Mouse (Mus musculus): ENCODE data around the gene Zmynd11. TPM values are rescaled to one million over a fixed set of nuclear protein-coding genes. Genes with fewer than 3 reads are reported as not detected.

Zmynd11 gene
- total RNA-seq, 2 experiments from 2014 or later = 39.5 to 51.2 TPM

DNA sequence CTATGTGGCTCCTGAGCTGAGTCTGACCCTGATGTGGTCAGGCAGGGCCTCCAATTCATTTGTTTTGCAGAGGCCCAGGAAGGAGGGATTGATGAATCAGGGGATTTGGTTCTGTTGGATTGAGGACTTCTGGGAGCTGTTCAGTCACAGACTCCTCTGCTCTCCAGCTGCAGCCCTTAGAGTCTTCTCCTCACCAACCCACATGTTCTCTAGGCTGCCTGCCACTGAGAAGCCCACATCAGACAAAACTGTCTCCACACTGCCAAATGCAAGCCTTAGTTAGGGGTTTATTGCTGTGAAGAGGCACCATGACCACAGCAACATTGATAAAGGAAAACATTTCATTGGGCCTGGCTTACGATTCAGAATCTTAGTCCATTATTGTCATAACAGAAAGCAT, 101.5 kb downstream of the Zmynd11 start:
- ATAC-seq (replicated peaks; ENCODE audit: poor library complexity) = no peak

DNA sequence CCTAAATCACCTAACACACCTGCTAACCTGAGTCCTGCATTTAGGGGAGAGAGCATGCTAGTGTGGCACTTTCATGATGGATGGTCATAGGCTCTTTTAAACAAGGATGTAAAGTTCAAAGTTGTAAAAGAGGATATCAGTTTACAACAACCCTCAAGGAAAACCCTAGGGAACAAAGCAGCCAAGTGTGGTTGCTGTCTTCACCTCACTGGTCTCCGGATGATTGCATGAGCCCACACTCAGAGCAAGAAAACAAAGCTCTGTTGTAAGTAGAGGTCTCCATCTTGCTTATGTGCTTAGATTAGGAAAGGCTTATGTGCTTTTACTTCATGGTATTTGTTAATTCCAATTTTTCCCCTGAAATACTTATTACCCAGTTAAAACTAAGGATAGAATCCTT, 104.4 kb downstream of the Zmynd11 start:
- no peak for ATAC-seq (replicated peaks; ENCODE audit: poor library complexity)

DNA sequence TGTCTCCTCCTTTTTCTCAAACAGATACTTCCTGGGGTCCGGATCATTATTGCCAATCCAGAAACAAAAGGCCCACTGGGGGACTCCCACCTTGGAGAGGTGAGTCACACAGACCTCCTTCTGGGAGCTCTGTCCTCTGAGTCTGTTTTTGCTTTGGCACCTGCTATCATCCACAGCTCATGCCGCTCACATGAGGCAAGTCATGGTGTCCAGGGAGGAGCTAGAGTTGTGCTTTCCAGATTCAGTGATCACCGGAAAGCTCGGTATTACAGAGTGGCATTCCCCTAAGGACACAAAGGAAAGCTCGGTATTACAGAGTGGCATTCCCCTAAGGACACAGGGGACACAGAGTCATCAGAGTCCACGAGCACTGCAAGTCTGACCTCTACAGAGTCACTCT, 108.5 kb downstream of the Zmynd11 start:
- no peak for ATAC-seq (replicated peaks; ENCODE audit: poor library complexity)

DNA sequence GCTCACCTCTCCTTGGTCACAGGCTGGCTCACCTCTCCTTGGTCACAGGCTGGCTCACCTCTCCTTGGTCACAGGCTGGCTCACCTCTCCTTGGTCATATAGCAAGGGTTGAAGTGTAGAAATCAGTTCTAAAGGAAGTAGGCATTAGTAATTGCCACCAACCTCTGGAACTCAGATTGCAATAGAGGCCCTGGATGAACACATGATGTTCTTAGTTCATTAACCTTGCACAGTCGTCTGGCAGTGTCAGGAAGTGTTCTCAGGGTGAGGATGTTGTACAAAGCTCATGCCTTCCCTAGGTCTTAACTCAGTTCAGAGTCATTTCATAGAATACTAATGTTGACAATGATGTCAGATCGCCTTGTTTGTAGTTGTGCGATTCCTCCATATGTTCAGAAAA, 112.1 kb downstream of the Zmynd11 start:
- ATAC-seq (replicated peaks; ENCODE audit: poor library complexity) = no peak

DNA sequence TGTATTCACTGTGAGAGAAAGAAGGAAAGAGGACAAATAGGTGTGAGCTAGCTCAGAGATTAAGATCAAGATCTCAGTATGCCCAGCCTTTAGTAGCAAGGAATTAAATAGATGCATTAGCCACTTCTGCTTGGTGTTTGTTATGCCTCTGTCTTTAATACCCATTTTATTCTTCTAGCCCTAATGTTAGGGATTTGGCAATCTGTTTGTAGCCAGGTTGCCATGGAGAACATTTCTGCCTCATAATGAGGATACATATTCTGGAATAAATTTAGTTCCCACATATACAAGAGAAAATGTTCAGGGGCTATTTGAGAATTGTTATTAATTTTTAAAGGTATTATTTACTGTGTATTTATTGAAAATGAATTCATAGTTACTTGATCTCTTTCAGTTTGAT, 114.5 kb downstream of the Zmynd11 start:
- ATAC-seq (replicated peaks; ENCODE audit: poor library complexity) = no peak

DNA sequence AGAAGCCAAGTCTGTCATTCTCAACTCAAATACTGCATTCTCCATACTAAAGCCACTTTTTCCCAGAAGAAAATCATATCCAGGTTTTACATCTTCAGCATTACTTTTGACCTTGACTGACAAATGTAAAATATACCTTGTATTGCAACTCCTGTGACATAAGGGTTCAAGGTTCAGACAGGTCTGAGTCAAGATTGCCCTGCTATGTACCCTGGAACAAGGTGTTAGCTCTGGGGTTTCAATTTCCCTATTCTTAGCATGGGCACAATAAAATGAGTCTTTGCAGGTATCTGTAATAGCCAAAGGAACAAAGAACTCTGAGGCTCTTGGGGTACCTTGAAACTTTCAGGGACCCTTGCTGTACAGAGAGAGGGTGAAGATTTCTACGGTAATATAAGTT, 115.2 kb downstream of the Zmynd11 start:
- no peak for ATAC-seq (replicated peaks; ENCODE audit: poor library complexity)

DNA sequence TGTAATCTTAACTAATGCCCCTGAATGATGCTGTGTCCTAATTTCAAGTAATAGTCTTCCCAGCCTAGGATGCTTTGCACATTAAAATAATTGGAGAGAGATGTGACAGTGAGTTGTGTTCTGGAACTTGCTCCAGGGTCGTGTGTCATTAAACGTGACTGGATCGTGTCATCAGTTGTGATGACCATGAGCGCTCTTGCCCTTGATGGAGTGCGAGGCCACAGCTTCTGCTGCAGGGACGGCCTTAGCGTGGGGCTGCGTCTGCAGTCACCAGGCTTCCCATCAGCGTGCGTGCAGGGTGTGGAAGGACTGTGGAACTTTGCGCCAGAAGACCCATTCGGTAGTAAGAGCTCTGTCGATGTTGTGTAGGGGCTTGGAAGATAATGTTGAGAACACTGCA, 116.4 kb downstream of the Zmynd11 start:
- ATAC-seq (replicated peaks; ENCODE audit: poor library complexity) = no peak

DNA sequence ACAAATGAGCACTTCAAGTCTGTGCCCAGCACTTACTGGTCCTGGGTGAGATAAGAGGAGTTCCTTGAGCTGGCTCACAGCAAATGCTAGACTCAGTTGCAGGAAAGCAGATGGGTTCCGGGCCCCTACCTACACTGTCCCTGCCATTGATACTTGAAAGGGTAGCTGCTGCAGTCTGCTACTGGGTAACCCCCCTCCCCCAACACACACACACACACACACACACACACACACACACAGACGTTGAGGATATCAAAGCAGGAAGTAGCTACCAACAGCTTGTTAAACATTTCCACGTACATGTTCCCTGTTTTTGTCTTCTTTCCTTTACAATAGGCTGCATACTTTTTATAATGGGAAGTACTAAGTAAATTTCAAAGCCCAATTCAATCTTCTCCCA, 127.2 kb downstream of the Zmynd11 start:
- ATAC-seq (replicated peaks; ENCODE audit: poor library complexity) = peak; percentile 37; the same call in 1 of the 2 replicates

DNA sequence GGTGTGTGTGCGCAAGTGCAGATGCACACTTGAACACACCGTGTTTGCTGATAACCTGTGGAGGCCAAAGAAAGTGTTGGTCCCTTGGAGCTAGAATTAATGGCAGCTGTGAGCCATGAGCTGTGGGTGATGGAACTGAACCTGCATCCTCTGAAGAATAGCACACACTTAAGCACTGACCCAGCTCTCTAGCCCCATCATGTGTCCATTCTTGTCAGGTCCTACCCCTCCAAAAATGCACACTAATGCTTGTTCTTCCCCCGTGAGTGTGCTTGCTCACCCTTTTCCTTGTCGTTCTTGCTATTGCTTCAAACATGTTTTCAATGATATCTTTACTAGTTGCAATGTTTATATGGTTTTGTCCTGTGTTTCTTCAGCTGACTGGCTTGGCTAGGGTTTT, 128.6 kb downstream of the Zmynd11 start:
- ATAC-seq (replicated peaks; ENCODE audit: poor library complexity) = peak; percentile 92

DNA sequence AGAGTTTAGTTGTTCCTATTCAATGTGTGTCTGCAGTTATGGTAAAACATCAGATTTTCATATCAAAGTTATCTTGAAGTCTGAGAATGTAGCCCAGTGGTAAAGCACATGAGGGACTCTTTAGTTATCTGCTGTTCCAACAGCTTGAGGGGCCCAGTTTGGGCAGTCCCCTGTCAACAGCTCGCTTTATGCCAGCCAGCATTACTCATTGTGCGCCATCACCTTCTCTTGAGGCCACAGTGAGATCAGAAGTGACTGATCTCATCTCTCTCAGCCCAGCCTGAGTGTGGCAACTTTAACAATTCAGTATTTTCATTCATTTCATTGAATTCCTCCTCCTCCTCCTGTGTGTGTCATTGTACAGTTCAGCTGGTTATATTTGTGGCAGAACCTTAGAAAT, 129.2 kb downstream of the Zmynd11 start:
- no peak for ATAC-seq (replicated peaks; ENCODE audit: poor library complexity)
